Mouse (Mus musculus) embryonic facial prominence, embryonic 12.5 days (tissue): ENCODE data around the gene Iqcf1. TPM values are rescaled to one million over a fixed set of nuclear protein-coding genes. Genes with fewer than 3 reads are reported as not detected.

Experiments
- ATAC-seq: fragments of 200-750 bp; cut with Nextera tagmentation; 2 replicates; pipeline ENCODE4 v1.8.0; 2017; ENCODE audit not compliant: insufficient number of reproducible peaks, insufficient read depth, low FRiP score, low TSS enrichment
- H3K27ac ChIP-seq: fragments of 300-500 bp; sonication (generic); 2 replicates; pipeline ENCODE4 v1.5.1; 2016; ENCODE audit warnings: mild to moderate bottlenecking
- H3K27me3 ChIP-seq: fragments of 300-500 bp; sonication (generic); 2 replicates; pipeline ENCODE4 v1.6.1; 2016; ENCODE audit warnings: mild to moderate bottlenecking, moderate library complexity
- H3K36me3 ChIP-seq: fragments of 300-500 bp; sonication (generic); 2 replicates; pipeline ENCODE4 v1.6.1; 2016; ENCODE audit warnings: mild to moderate bottlenecking
- H3K4me1 ChIP-seq: fragments of 300-500 bp; sonication (generic); 2 replicates; pipeline ENCODE4 v1.6.1; 2016
- H3K4me2 ChIP-seq: fragments of 300-500 bp; sonication (generic); replicated peaks from 2 replicates; pipeline ENCODE4 v1.6.1; 2016; ENCODE audit warnings: mild to moderate bottlenecking, moderate library complexity
- H3K4me3 ChIP-seq: fragments of 300-500 bp; sonication (generic); 2 replicates; pipeline ENCODE4 v1.5.1; 2016; ENCODE audit warnings: mild to moderate bottlenecking
- H3K9ac ChIP-seq: fragments of 300-500 bp; sonication (generic); 2 replicates; pipeline ENCODE4 v1.6.1; 2016; ENCODE audit warnings: mild to moderate bottlenecking, moderate library complexity
- H3K9me3 ChIP-seq: fragments of 300-500 bp; sonication (generic); 2 replicates; pipeline ENCODE4 v1.6.1; 2016; ENCODE audit warnings: mild to moderate bottlenecking, moderate library complexity
- WGBS: fragments of 180-500 bp; shearing (Covaris S2); methylation state at CpG from one replicate; pipeline ENCODE4 v1.1.7; 2016; 5-methylcytosine and 5-hydroxymethylcytosine counted together
- polyA plus RNA-seq: library from polyadenylated mRNA; unstranded; fragments of >200 nt; fragmentation: Nextera tagmentation; extraction: Ambion mirVana; gene quantifications from 2 replicates; pipeline ENCODE4 v1.2.1, GENCODE M21; 2016

Iqcf1 gene
- polyA plus RNA-seq, 1 experiment from 2014 or later, result not detected

DNA sequence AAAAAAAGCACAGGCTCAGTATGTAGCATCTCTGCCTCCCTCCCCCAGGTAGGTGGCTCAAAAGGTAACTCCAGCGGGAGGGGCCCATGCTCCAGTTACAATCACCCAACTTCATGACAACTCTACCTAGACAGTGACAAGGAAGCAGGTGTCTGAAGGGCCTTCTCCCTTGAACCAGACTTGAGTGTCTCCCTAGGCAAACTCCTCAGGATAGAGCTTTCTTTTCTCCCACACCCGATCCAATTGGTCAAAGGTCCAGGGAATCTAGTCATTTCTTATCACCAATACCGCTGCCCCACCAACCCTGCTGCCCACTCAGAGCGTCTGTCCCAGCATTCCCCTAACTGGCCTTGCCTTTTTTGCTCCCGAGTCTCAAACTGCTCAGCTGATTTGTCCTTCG lies 33.0 kb upstream of the Iqcf1 start:
- Histone ChIP-seq H3K36me3 (peaks cover 19% of the 10 kb centered on the region), H3K27me3 (0 out of 2 replicates have a peak, but pooled peaks cover 8% of the 10 kb centered on the region)
- no peak for ATAC-seq

DNA sequence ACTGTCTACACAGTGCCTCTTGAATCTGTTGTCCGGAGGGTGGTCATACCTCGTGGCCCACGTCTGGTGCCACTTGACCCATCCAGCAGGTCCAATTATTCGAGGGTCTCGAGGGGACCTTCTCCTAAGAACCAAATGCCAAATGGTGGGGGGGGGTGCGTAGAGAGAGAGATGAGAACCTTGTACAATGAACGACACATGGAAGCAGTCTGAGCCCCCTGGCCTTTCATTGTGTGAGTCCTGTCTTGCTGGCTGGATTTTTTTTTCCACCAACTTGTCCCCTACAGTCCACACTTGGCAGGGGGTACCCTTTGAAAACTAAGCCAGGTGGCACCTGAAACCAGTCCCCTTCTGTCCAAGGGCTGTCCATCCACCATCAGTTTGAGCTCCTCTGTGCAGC lies 32.0 kb upstream of the Iqcf1 start:
- H3K27me3 ChIP-seq, result 0 out of 2 replicates have a peak, but pooled peaks cover 8% of the 10 kb centered on the region
- peaks cover 24% of the 10 kb centered on the region for H3K4me1 ChIP-seq
- H3K27ac ChIP-seq, result no peak overlapping the region
- WGBS, result 75% methylated on average over 7 of the region's 7 CpGs
- no peak overlapping the region for H3K4me3 ChIP-seq
- H3K9ac ChIP-seq, result no peak overlapping the region
- no peaks in the 10 kb centered on the region for H3K9me3 ChIP-seq
- H3K4me2 ChIP-seq, result no peak overlapping the region
- no peak for ATAC-seq
- peaks cover 9% of the 10 kb centered on the region for H3K36me3 ChIP-seq

More for the DNA sequence above, 33.0 kb upstream of the Iqcf1 start:
- H3K4me1 ChIP-seq, result peaks cover 16% of the 10 kb centered on the region
- no peak overlapping the region for H3K9ac ChIP-seq
- WGBS, result 90% methylated on average over 6 of the region's 6 CpGs
- no peak overlapping the region for H3K4me3 ChIP-seq
- H3K27ac ChIP-seq, result no peak overlapping the region
- H3K9me3 ChIP-seq, result no peaks in the 10 kb centered on the region
- no peak overlapping the region for H3K4me2 ChIP-seq

DNA sequence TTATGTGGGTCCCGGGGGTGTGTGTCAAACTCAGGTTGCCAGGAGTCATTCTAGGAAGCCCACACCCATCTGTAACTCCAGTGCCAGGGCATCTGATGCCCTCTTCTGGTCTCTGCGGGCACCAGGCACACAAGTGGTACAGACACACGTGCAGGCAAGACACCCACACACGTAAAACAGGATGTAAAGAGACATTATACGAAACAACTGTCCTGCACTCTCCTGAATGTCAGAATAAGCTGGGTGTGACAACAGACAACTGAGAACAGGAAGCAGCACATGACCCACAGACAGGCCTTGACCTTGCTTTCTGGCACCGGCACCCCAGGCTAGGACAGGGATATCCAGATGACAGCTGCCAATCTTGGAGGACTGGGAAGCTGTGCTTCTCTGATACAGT lies 30.4 kb upstream of the Iqcf1 start:
- Histone ChIP-seq H3K9me3 (no peaks in the 10 kb centered on the region), H3K27me3 (no peaks in the 10 kb centered on the region), H3K27ac (no peak overlapping the region), H3K9ac (no peak overlapping the region), H3K4me2 (no peak overlapping the region), H3K4me3 (no peak overlapping the region), H3K36me3 (no peaks in the 10 kb centered on the region), H3K4me1 (peaks cover 22% of the 10 kb centered on the region)
- ATAC-seq, result no peak
- 62% methylated on average over 6 of the region's 6 CpGs for WGBS

DNA sequence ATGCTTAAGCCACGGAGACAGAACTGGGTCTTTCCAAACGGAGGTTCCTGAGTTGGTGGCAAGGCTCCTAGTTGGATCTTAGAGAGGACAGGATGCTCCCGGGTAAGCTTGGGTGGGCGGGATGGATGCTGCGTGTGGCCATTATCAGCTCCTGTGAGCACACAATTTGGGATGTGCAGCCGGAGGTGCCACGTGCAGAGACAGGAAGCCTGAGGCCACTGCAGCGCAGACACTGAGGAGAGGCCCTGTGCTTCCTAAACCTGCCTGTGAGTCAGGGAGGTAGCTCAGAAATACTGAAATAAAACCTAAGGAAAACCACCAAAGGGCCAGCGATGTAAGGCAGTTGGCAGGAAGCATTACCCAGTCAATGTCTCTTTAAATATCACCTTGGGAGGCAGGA lies 30.0 kb upstream of the Iqcf1 start:
- Histone ChIP-seq H3K4me3 (no peak overlapping the region), H3K4me1 (peaks cover 23% of the 10 kb centered on the region), H3K27ac (no peak overlapping the region), H3K36me3 (no peaks in the 10 kb centered on the region), H3K9me3 (no peaks in the 10 kb centered on the region), H3K4me2 (no peak overlapping the region), H3K27me3 (no peaks in the 10 kb centered on the region), H3K9ac (no peak overlapping the region)
- ATAC-seq, result no peak
- 60% methylated on average over 9 of the region's 9 CpGs for WGBS

DNA sequence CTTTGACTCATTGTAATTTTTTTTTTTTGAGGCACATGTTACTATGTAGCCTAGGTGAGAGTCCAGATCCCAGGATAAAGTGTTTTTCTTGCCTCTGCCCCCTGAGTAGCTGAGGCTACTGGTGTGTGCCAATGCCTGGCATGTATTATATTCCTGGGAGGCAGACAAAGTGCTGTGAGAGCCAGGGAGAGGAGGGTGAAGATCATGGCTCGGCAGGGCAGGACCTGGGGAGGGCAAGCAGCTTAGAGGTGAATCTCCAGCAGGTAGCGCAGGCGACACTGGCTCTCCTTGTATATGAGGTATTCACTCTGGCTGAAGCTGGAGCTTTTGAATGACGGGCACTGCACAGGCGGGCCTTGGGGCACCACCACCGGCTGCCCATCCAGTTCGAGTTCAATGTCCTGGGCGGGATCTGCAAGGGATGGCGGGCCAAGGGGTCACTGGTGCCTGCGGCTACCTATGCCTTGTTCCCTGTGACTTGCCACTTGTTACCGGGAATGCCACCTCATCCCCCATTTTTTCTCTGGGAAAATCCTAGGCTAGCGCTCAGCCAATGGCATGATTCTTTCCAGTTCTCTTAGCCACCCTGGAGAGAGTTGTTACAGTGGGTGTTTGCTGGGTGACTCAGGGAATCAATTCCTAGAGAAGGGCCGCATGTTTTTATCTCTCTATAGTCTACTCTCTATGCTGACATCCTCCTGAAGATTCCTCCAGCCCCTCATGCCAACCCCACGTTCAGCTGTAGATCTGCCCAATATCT lies 28.6 kb upstream of the Iqcf1 start:
- Histone ChIP-seq H3K4me2 (peak overlapping the region; percentile 29; the same call in 1 of the 2 replicates), H3K9ac (no peak overlapping the region), H3K4me3 (no peak overlapping the region), H3K27ac (no peak overlapping the region), H3K36me3 (no peaks in the 10 kb centered on the region), H3K4me1 (peaks cover 31% of the 10 kb centered on the region), H3K9me3 (no peaks in the 10 kb centered on the region), H3K27me3 (no peaks in the 10 kb centered on the region)
- WGBS, result 57% methylated on average over 14 of the region's 14 CpGs
- no peak for ATAC-seq

DNA sequence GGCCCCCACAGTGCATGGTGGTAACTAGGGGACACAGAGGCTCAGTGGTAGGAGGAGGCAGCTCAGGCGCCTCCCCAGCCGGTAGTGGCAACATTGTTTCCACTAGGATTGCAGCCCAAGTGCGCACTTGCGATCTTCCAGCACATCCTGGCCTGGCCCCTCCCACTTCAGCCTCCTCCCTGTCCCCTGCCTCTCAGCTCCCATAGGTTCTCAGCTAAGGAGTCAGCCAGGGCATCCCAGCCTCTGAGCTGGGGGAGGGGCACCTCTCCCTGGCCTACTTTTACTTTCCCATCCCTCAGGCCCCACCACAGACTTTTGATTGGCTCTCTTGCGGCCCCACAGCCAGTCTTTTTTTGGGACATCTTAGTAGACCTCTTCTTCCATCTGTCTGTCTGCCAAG lies 27.9 kb upstream of the Iqcf1 start:
- WGBS, result 14% methylated on average over 5 of the region's 5 CpGs
- Histone ChIP-seq H3K4me3 (no peak overlapping the region), H3K36me3 (no peaks in the 10 kb centered on the region), H3K4me2 (peak overlapping the region; percentile 29), H3K9ac (no peak overlapping the region), H3K4me1 (peaks cover 36% of the 10 kb centered on the region), H3K27ac (0 out of 2 replicates have a peak overlapping the region, but pooled peaks have one; percentile 24), H3K27me3 (no peaks in the 10 kb centered on the region), H3K9me3 (no peaks in the 10 kb centered on the region)
- no peak for ATAC-seq

DNA sequence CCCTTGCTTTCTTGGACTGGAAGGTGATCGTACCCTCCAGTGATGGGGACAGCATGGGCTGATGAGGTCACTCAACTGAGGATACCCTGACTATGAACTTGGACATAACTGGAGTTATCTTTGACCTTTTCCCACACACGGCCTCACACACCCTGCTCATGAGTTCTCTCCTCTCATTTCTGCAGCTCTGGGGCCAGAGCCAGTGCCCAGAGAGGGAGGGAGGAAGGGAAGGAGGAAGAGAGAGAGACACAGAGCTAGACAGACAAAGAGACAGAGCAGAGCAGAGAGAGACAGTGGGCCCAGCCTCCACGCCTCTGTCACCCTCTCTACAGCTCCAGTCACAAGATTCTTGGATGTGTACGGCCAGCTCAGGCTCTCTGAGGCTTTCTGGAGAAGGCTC lies 27.4 kb upstream of the Iqcf1 start:
- Histone ChIP-seq H3K4me3 (no peak overlapping the region), H3K9ac (no peak overlapping the region), H3K4me1 (peaks cover 36% of the 10 kb centered on the region)

DNA sequence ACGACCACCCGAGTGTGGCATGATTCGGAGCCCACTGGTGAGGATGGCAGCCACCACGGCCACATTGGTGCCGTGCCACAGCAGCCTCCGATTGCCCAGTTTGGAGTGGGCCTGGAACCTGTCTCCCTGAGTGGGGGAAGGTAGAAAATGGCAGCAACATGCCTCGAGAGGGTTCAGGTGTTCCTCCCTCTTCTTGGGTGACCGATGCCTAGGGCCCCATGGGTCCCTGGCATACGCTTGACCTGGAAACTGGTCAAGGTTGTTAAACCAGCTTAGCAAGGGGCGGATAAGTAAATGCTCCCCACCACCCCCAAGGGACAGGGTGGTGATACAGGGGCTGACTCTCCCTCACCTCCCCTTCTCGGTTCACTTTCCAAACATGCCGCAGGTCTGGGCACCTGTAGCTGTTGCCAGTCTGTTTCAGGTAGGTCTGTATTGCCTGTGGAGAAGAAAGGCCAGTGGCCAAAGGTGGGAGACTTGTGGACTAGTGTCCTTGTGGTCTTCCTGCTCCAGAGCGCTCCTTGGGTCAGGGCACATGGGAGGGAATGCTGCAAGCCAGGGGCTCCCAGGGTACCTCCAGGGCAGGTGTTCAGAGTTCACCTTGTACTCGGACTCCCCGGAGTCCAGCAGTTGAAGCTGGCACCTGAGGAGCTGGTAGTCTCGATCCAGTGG lies 26.6 kb upstream of the Iqcf1 start:
- H3K9me3 ChIP-seq, result no peaks in the 10 kb centered on the region
- H3K27ac ChIP-seq, result no peak overlapping the region
- ATAC-seq, result no peak
- WGBS, result 87% methylated on average over 16 of the region's 16 CpGs
- H3K4me3 ChIP-seq, result no peak overlapping the region
- H3K9ac ChIP-seq, result no peak overlapping the region
- H3K27me3 ChIP-seq, result no peaks in the 10 kb centered on the region
- H3K36me3 ChIP-seq, result no peaks in the 10 kb centered on the region
- H3K4me1 ChIP-seq, result peaks cover 42% of the 10 kb centered on the region
- no peak overlapping the region for H3K4me2 ChIP-seq

More for the DNA sequence above, 27.4 kb upstream of the Iqcf1 start:
- Histone ChIP-seq H3K36me3 (no peaks in the 10 kb centered on the region), H3K4me2 (no peak overlapping the region), H3K27ac (peak overlapping the region; percentile 24; the same call in 1 of the 2 replicates), H3K9me3 (no peaks in the 10 kb centered on the region), H3K27me3 (no peaks in the 10 kb centered on the region)
- no peak for ATAC-seq
- 70% methylated on average over 4 of the region's 4 CpGs for whole genome bisulfite sequencing

DNA sequence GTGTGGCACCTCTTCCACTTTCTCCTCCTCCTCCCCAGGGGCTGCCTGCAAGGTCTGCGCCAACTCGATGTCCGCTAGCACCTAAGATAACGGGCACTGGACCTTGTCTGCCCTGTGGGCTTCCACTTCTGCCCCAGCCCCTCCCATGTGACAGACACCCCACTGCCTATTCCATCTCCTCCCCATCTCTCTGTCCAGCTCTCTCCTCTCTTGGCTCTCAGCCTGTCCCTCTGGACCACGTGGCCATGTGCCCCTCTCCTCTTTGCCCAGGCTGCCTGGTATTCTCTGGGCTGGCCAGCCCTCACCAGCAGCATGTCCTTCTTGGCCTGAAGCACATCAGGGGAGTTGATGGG lies 26.0 kb upstream of the Iqcf1 start:
- no peak for ATAC-seq
- Histone ChIP-seq H3K36me3 (no peaks in the 10 kb centered on the region), H3K27ac (no peak overlapping the region), H3K9ac (0 out of 2 replicates have a peak overlapping the region, but pooled peaks have one; percentile 17), H3K27me3 (no peaks in the 10 kb centered on the region), H3K4me3 (no peak overlapping the region), H3K4me2 (no peak overlapping the region), H3K9me3 (no peaks in the 10 kb centered on the region), H3K4me1 (peaks cover 42% of the 10 kb centered on the region)
- 80% methylated on average over 5 of the region's 5 CpGs for WGBS

DNA sequence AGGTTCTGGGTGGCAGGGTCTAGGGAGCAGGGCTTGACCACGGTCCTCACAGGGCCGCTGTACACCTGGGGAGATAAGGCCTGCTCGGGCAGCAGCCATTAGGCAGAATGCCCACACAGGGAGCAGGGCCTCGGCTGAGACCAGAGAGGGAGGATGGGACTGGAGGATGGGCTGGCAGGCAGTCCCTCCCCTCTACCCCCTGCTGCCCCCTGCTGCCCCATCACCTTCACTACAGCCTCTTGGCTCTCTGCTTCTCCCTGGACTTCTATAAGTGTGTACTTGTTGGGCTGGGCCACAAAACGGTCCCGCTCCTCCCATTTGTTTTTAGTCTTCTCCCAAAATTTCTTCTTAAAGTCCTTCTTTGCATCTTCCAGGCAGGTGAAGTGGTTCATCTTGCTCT lies 25.3 kb upstream of the Iqcf1 start:
- Histone ChIP-seq H3K4me3 (no peak overlapping the region), H3K9me3 (no peaks in the 10 kb centered on the region), H3K4me2 (peak overlapping the region; percentile 21), H3K9ac (0 out of 2 replicates have a peak overlapping the region, but pooled peaks have one; percentile 17), H3K4me1 (peaks cover 42% of the 10 kb centered on the region), H3K36me3 (no peaks in the 10 kb centered on the region), H3K27me3 (no peaks in the 10 kb centered on the region), H3K27ac (no peak overlapping the region)
- no peak for ATAC-seq
- WGBS, result 8% methylated on average over 6 of the region's 6 CpGs

DNA sequence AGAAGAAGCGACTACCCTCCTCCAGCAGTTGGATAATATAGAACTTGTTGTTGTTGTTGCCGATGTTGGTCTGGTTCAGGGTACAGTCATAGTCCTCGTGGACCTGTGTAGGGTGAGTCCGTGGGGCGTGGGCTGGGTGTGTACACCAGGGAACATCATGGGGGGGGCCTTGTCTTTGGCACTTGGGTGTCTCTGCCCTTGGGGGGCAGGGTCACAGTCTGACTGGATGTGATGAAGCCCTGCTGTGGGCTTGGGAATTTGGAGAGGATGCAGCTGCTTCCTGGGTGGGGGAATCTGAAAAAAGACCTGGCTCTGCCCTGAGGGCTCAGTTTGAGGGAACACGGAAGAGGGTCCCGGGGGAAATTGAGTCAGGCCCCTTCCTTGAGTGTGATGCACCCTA lies 24.7 kb upstream of the Iqcf1 start:
- peaks cover 42% of the 10 kb centered on the region for H3K4me1 ChIP-seq
- no peak overlapping the region for H3K27ac ChIP-seq
- ATAC-seq, result no peak
- H3K9me3 ChIP-seq, result no peaks in the 10 kb centered on the region
- WGBS, result 57% methylated on average over 7 of the region's 7 CpGs
- H3K36me3 ChIP-seq, result no peaks in the 10 kb centered on the region
- H3K4me2 ChIP-seq, result peak overlapping the region; percentile 21
- no peaks in the 10 kb centered on the region for H3K27me3 ChIP-seq
- no peak overlapping the region for H3K9ac ChIP-seq
- no peak overlapping the region for H3K4me3 ChIP-seq

DNA sequence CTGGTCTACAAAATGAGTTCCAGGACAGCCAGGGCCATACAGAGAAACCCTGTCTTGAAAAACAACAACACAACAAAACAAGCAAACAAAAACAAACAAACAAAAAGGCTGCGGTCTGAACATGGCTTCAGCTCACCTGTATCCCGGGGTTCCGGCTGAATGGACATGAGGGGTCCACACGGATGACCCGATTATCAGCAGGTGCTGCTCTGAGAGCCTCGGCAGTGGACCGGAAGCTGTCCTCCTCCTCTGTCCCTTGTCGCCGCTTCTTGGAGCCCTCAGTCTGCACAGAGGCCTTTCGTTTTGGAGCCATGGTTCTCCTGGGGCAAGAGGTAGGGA lies 24.1 kb upstream of the Iqcf1 start, which contains the start of gene Rrp9:
Gene Rrp9, plus strand, starts transcription at position 301 of the 339 bp plus-strand sequence.
- Histone ChIP-seq H3K4me1 (peaks cover 42% of the 10 kb centered on the region), H3K9me3 (no peaks in the 10 kb centered on the region), H3K27me3 (no peaks in the 10 kb centered on the region), H3K9ac (peak within 1 kb of the TSS; percentile 19), H3K27ac (peak within 1 kb of the TSS; percentile 70), H3K4me3 (peak within 1 kb of the TSS; percentile 83; the same call in 1 of the 2 replicates), H3K4me2 (peak within 1 kb of the TSS; percentile 27), H3K36me3 (peaks cover 4% of the 10 kb centered on the region; the same call in 1 of the 2 replicates)
- no peak for ATAC-seq
- WGBS, result 87% methylated on average over 10 of the region's 10 CpGs
